Mouse (Mus musculus) stomach, embryonic 16.5 days (tissue): ENCODE results near the gene Dctn1. TPM values are rescaled to one million over a fixed set of nuclear protein-coding genes. Genes with fewer than 3 reads are reported as not detected.

Experiments
- ATAC-seq: fragments of 200-750 bp; cut with Nextera tagmentation; 2 replicates; pipeline ENCODE4 v1.8.0; 2017; ENCODE audit warnings: moderate number of reproducible peaks, moderate TSS enrichment; ENCODE audit not compliant: insufficient read depth, low FRiP score
- H3K27ac ChIP-seq: fragments of 300-500 bp; sonication (generic); 2 replicates; pipeline ENCODE4 v1.5.1; 2014; ENCODE audit warnings: low read length
- H3K27me3 ChIP-seq: fragments of 300-500 bp; sonication (generic); 2 replicates; pipeline ENCODE4 v1.6.1; 2014; ENCODE audit warnings: low read length, control low read depth, mixed read lengths; ENCODE audit not compliant: control insufficient read depth, insufficient read depth
- H3K36me3 ChIP-seq: fragments of 300-500 bp; sonication (generic); 2 replicates; pipeline ENCODE4 v1.6.1; 2014; ENCODE audit warnings: low read length; ENCODE audit not compliant: control insufficient read depth, insufficient read depth
- H3K4me1 ChIP-seq: fragments of 300-500 bp; sonication (generic); 2 replicates; pipeline ENCODE4 v1.6.1; 2014; ENCODE audit warnings: low read length, control low read depth, mixed read lengths; ENCODE audit not compliant: control insufficient read depth, insufficient read depth
- H3K4me2 ChIP-seq: fragments of 300-500 bp; sonication (generic); 2 replicates; pipeline ENCODE4 v1.6.1; 2014; ENCODE audit warnings: low read depth, low read length, mixed read lengths
- H3K4me3 ChIP-seq: fragments of 300-500 bp; sonication (generic); replicated peaks from 2 replicates; pipeline ENCODE4 v1.5.1; 2014; ENCODE audit warnings: mild to moderate bottlenecking, low read length
- H3K9ac ChIP-seq: fragments of 300-500 bp; sonication (generic); 2 replicates; pipeline ENCODE4 v1.6.1; 2014; ENCODE audit warnings: low read length
- H3K9me3 ChIP-seq: fragments of 300-500 bp; sonication (generic); replicated peaks from 2 replicates; pipeline ENCODE4 v1.6.1; 2016; ENCODE audit warnings: low read length, control low read depth; ENCODE audit not compliant: control insufficient read depth
- WGBS: fragments of 180-500 bp; shearing (Covaris S2); extraction: QIAGEN DNeasy Blood & Tissue Kit; methylation state at CpG from one replicate; pipeline ENCODE4 v1.1.7; 2014; 5-methylcytosine and 5-hydroxymethylcytosine counted together
- polyA plus RNA-seq: library from polyadenylated mRNA; unstranded; fragments of >200 nt; fragmentation: Nextera tagmentation; extraction: Ambion mirVana; gene quantifications from 2 replicates; pipeline ENCODE4 v1.2.1, GENCODE M21; 2015

The Dctn1 gene
- 73.7 and 74.1 TPM in 2 replicates for polyA plus RNA-seq

GRCm38 (mm10) chr6:83165607-83166242, at the start of gene Dctn1:
Dctn1 (plus strand) TSS chr6:83165920.
- peak; percentile 86 for ATAC-seq
- under 1% methylated on average over 55 of the region's 58 CpGs for WGBS
- H3K4me1 ChIP-seq: peaks cover 25% of the 10 kb centered on the region
- no peaks in the 10 kb centered on the region for H3K9me3 ChIP-seq
- H3K4me2 ChIP-seq: peak within 1 kb of the TSS; percentile 79
- H3K4me3 ChIP-seq: peak within 1 kb of the TSS; percentile 86
- H3K9ac ChIP-seq: peak within 1 kb of the TSS; percentile 93
- H3K36me3 ChIP-seq: no peaks in the 10 kb centered on the region
- H3K27me3 ChIP-seq: peaks cover 19% of the 10 kb centered on the region
- peak within 1 kb of the TSS; percentile 88 for H3K27ac ChIP-seq

- H3K27ac ChIP-seq: no peak overlapping the region
Measured at GRCm38 (mm10) chr6:83116373-83117164, 49.2 kb upstream of the Dctn1 start.

GRCm38 (mm10) chr6:83117165-83117438, 48.6 kb upstream of the Dctn1 start:
- Histone ChIP-seq H3K36me3 (peaks cover 12% of the 10 kb centered on the region), H3K27ac (no peak overlapping the region), H3K9me3 (no peaks in the 10 kb centered on the region), H3K4me1 (peaks cover 24% of the 10 kb centered on the region), H3K9ac (0 out of 2 replicates have a peak overlapping the region, but pooled peaks have one; percentile 93), H3K27me3 (no peaks in the 10 kb centered on the region), H3K4me3 (no peak overlapping the region), H3K4me2 (no peak overlapping the region)
- no peak for ATAC-seq
- 72% methylated on average over 4 of the region's 4 CpGs for WGBS

More at GRCm38 (mm10) chr6:83116373-83117164, 49.2 kb upstream of the Dctn1 start:
- Histone ChIP-seq H3K4me2 (peak overlapping the region; percentile 90), H3K4me3 (peak overlapping the region; percentile 86), H3K4me1 (peaks cover 24% of the 10 kb centered on the region), H3K36me3 (peaks cover 12% of the 10 kb centered on the region), H3K9me3 (no peaks in the 10 kb centered on the region), H3K27me3 (no peaks in the 10 kb centered on the region), H3K9ac (peak overlapping the region; percentile 93)
- 66% methylated on average over 11 of the region's 11 CpGs for WGBS
- no peak for ATAC-seq

- peaks cover 28% of the 10 kb centered on the region for H3K4me1 ChIP-seq
- no peak for ATAC-seq
- H3K9ac ChIP-seq: peak overlapping the region; percentile 25; the same call in 1 of the 2 replicates
- WGBS: 85% methylated on average over 13 of the region's 13 CpGs
- H3K27ac ChIP-seq: no peak overlapping the region
- no peaks in the 10 kb centered on the region for H3K9me3 ChIP-seq
- no peak overlapping the region for H3K4me2 ChIP-seq
- no peak overlapping the region for H3K4me3 ChIP-seq
- no peaks in the 10 kb centered on the region for H3K27me3 ChIP-seq
- peaks cover 12% of the 10 kb centered on the region for H3K36me3 ChIP-seq
Measured at GRCm38 (mm10) chr6:83117616-83118015, 48.1 kb upstream of the Dctn1 start.

- ATAC-seq: no peak
- Histone ChIP-seq H3K27ac (no peak overlapping the region), H3K4me2 (no peak overlapping the region), H3K36me3 (peaks cover 12% of the 10 kb centered on the region), H3K9me3 (no peaks in the 10 kb centered on the region), H3K27me3 (no peaks in the 10 kb centered on the region), H3K4me1 (peaks cover 34% of the 10 kb centered on the region), H3K4me3 (no peak overlapping the region), H3K9ac (no peak overlapping the region)
- 78% methylated on average over 11 of the region's 11 CpGs for WGBS
Measured at GRCm38 (mm10) chr6:83118369-83118768, 47.4 kb upstream of the Dctn1 start.

- Histone ChIP-seq H3K4me1 (peaks cover 37% of the 10 kb centered on the region), H3K27me3 (no peaks in the 10 kb centered on the region), H3K4me3 (no peak overlapping the region), H3K36me3 (peaks cover 12% of the 10 kb centered on the region), H3K9me3 (no peaks in the 10 kb centered on the region), H3K27ac (no peak overlapping the region), H3K4me2 (no peak overlapping the region), H3K9ac (no peak overlapping the region)
- ATAC-seq: no peak
- whole genome bisulfite sequencing: 68% methylated on average over 14 of the region's 14 CpGs
Measured at GRCm38 (mm10) chr6:83118825-83119733, 46.6 kb upstream of the Dctn1 start.

GRCm38 (mm10) chr6:83119734-83120051, 46.0 kb upstream of the Dctn1 start:
- Histone ChIP-seq H3K4me1 (peaks cover 43% of the 10 kb centered on the region), H3K27ac (no peak overlapping the region), H3K4me3 (no peak overlapping the region), H3K9ac (peak overlapping the region; percentile 17; the same call in 1 of the 2 replicates), H3K27me3 (no peaks in the 10 kb centered on the region), H3K9me3 (no peaks in the 10 kb centered on the region), H3K36me3 (peaks cover 12% of the 10 kb centered on the region), H3K4me2 (peak overlapping the region; percentile 91)
- 74% methylated on average over 7 of the region's 7 CpGs for WGBS
- no peak for ATAC-seq

GRCm38 (mm10) chr6:83120930-83121862, 44.5 kb upstream of the Dctn1 start, which contains the start of gene Wbp1:
Wbp1 (minus strand) TSS chr6:83121559.
- H3K4me1 ChIP-seq: peaks cover 42% of the 10 kb centered on the region

More at GRCm38 (mm10) chr6:83120930-83121862, 44.5 kb upstream of the Dctn1 start, which contains the start of gene Wbp1:
- Histone ChIP-seq H3K27ac (peak within 1 kb of the TSS; percentile 98), H3K4me2 (peak within 1 kb of the TSS; percentile 96), H3K36me3 (peaks cover 12% of the 10 kb centered on the region), H3K4me3 (peak within 1 kb of the TSS; percentile 77), H3K9ac (peak within 1 kb of the TSS; percentile 88), H3K9me3 (no peaks in the 10 kb centered on the region), H3K27me3 (no peaks in the 10 kb centered on the region)
- ATAC-seq: peak; percentile 95
- WGBS: 1% methylated on average over 38 of the region's 38 CpGs
